Mouse (Mus musculus) liver, postnatal 0 days (tissue): ENCODE measurements at regions not wholly inside any gene's neighbourhood (a gene's known extent, or its start where the extent isn't known, plus 50 kb on each side); places are given as distances from the start of the nearest gene placed in this dataset.
"Not testable (repeated sequence)": the region's sequence is repeated elsewhere in the genome, so short reads cannot be mapped to it uniquely, and the experiment has no call there.

ENCODE experiments used
- CTCF ChIP-seq: sonication (generic); IDR thresholded peaks from 2 replicates; pipeline ENCODE4 v1.5.1; 2016; ENCODE audit warnings: antibody characterized with exemption, low read depth
- EP300 ChIP-seq: IDR thresholded peaks from 2 replicates; pipeline ENCODE4 v1.6.1; 2016; ENCODE audit warnings: antibody characterized with exemption, low read depth, mild to moderate bottlenecking

DNA sequence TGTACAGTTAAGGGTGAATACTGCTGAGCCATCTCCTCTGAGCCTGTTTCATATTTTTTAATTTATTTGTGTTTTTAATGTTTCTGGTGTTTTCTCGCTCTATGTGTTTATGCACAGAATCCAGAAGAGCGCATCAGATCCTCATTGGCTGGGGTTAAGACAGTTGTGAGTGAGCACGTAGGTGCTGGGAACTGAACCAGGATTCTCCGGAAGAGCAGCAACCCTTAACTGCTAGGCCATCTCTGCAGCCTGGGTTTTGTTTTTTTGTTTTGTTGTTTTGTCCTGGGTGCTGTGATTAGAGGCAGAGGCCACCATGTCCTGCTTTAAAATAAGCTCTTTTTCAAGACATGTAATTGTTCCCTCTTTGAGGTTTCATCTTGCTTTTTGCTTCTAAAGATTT is 56.2 kb upstream of the Vmn1r3 start:
- not testable (repeated sequence) for TF ChIP-seq CTCF, EP300
